Mouse (Mus musculus) liver, embryonic 14.5 days (tissue): ENCODE measurements around the gene Lce3d. TPM values are rescaled to one million over a fixed set of nuclear protein-coding genes. Genes with fewer than 3 reads are reported as not detected.

Experiments
- ATAC-seq: fragments of 200-750 bp; cut with Nextera tagmentation; 2 replicates; pipeline ENCODE4 v1.8.0; 2017; ENCODE audit warnings: moderate number of reproducible peaks, mild to moderate bottlenecking, moderate library complexity; ENCODE audit not compliant: insufficient read depth
- DNase-seq, 3 experiments: peaks; one replicate each; pipeline ENCODE4 v3.0.0-alpha.2; 2012 to 2013; ENCODE audit warnings: low read depth in 3 of 3, low spot score in 3 of 3
- H3K27ac ChIP-seq: fragments of 300-500 bp; sonication (generic); 2 replicates; pipeline ENCODE4 v1.5.1; 2014; ENCODE audit warnings: moderate library complexity, mild to moderate bottlenecking, control low read depth, inconsistent platforms
- H3K27me3 ChIP-seq: fragments of 300-500 bp; sonication (generic); 2 replicates; pipeline ENCODE4 v1.6.1; 2014; ENCODE audit warnings: mild to moderate bottlenecking, low read length, moderate library complexity; ENCODE audit not compliant: control insufficient read depth, insufficient read depth
- H3K36me3 ChIP-seq: fragments of 300-500 bp; sonication (generic); replicated peaks from 2 replicates; pipeline ENCODE4 v1.6.1; 2014; ENCODE audit warnings: low read depth; ENCODE audit not compliant: control insufficient read depth, insufficient read depth
- H3K4me1 ChIP-seq, 2 experiments: fragments of 200-500 bp in 1 of 2; fragments of 300-500 bp in 1 of 2; sonication (generic) in 1 of 2; replicated peaks; 2 replicates each; pipeline ENCODE4 v1.6.1; 2012 to 2014; ENCODE audit warnings: antibody characterized with exemption in 1 of 2, inconsistent platforms in 1 of 2, low read length in 1 of 2; ENCODE audit not compliant: control insufficient read depth in 2 of 2, insufficient read depth in 2 of 2
- H3K4me2 ChIP-seq: fragments of 300-500 bp; sonication (generic); 2 replicates; pipeline ENCODE4 v1.6.1; 2014; ENCODE audit warnings: low read depth, mild to moderate bottlenecking, control low read depth, moderate library complexity
- H3K4me3 ChIP-seq, 2 experiments: fragments of 200-500 bp in 1 of 2; fragments of 300-500 bp in 1 of 2; sonication (generic) in 1 of 2; 2 replicates each; pipeline ENCODE4 v1.5.1; 2012 to 2014; ENCODE audit warnings: low read depth in 2 of 2, low read length in 2 of 2, mild to moderate bottlenecking in 2 of 2, control low read depth in 1 of 2, inconsistent platforms in 1 of 2, moderate library complexity in 1 of 2; ENCODE audit not compliant: insufficient read depth in 1 of 2
- H3K9ac ChIP-seq: fragments of 300-500 bp; sonication (generic); replicated peaks from 2 replicates; pipeline ENCODE4 v1.6.1; 2014; ENCODE audit warnings: mild to moderate bottlenecking, control low read depth, moderate library complexity
- H3K9me3 ChIP-seq: fragments of 300-500 bp; sonication (generic); 2 replicates; pipeline ENCODE4 v1.6.1; 2016; ENCODE audit warnings: low read length, mixed read lengths; ENCODE audit not compliant: control insufficient read depth
- CTCF ChIP-seq: IDR thresholded peaks from 2 replicates; pipeline ENCODE4 v1.5.1; 2016; ENCODE audit warnings: antibody characterized with exemption, low read depth, control low read depth
- EP300 ChIP-seq: IDR thresholded peaks from 2 replicates; pipeline ENCODE4 v1.6.1; 2016; ENCODE audit warnings: antibody characterized with exemption, low read depth
- WGBS: fragments of 180-500 bp; shearing (Covaris S2); extraction: QIAGEN DNeasy Blood & Tissue Kit; methylation state at CpG from one replicate; pipeline ENCODE4 v1.1.7; 2014; ENCODE audit not compliant: insufficient replicate concordance; 5-methylcytosine and 5-hydroxymethylcytosine counted together
- polyA plus RNA-seq, 2 experiments: library from polyadenylated mRNA; depleted of rRNA in 1 of 2; stranded (reverse) in 1 of 2; unstranded in 1 of 2; fragments of >200 nt; fragmentation: Nextera tagmentation in 1 of 2; extraction: Ambion mirVana in 1 of 2; gene quantifications; 2 replicates each; pipeline versions ENCODE4 v1.2.1 to v1.2.3; 2012 to 2014

Lce3d gene
- polyA plus RNA-seq (2012; rRNA removed), result not detected in 2 replicates
- polyA plus RNA-seq (2014; fragmentation: Nextera tagmentation; extraction: Ambion mirVana), result not detected in 2 replicates

DNA sequence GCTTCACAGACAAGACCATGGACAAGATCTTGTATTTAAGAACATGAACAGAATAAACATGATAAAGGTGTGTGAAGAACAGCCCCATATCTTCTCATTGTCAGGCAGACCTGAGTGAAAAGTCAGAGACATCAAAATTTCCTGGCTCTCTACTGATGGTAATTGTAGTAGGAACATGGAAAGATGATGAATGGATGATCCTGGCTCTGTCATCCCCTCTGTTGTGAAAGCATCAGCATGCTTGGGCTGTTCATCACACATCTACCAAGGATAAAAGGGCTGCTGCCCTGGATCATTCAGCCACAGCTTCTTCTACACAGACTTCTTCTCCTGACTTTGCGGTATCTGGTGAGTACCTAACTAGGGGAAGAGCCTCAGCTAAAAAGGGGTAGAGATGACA lies at the start of gene Lce3d:
Gene Lce3d, plus strand, starts transcription at position 301 of the 400 bp plus-strand sequence.
- H3K4me1 ChIP-seq, result no peaks in the 10 kb centered on the region
- DNase-seq (no peak), ATAC-seq (no peak)
- WGBS, result 64% methylated on average over 1 of the region's 1 CpGs
- H3K4me2 ChIP-seq, result no peak within 1 kb of the TSS
- TF ChIP-seq EP300, result no peak
- TF ChIP-seq CTCF, result no peak
- no peaks in the 10 kb centered on the region for H3K9me3 ChIP-seq
- H3K27me3 ChIP-seq, result no peaks in the 10 kb centered on the region
- no peak within 1 kb of the TSS for H3K9ac ChIP-seq
- H3K27ac ChIP-seq, result no peak within 1 kb of the TSS
- H3K36me3 ChIP-seq, result no peaks in the 10 kb centered on the region
- H3K4me3 ChIP-seq, result no peak within 1 kb of the TSS

DNA sequence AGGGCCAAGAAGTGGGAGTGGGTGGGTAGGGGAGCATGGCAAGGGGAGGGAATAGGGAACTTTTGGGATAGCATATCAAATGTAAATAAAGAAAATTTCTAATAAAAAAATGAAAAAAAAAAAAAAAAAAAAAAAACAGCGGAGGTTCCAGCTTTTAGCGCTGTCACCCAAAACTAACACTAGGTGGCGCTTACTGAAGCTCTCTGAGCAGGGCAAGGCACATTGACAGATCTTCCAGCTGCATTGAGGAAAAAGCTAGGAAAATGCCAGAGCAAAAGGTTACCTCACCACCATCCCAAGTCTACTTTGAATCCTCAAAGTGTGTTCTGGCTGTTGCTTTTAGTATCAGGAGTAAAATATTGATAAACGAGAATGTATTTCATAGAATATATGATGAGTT lies 49.6 kb upstream of the Lce3d start:
- Histone ChIP-seq H3K36me3 (no peaks in the 10 kb centered on the region), H3K27ac (no peak overlapping the region), H3K27me3 (no peaks in the 10 kb centered on the region), H3K9ac (no peak overlapping the region), H3K4me2 (no peak overlapping the region), H3K4me3 (no peak overlapping the region), H3K4me1 (no peaks in the 10 kb centered on the region), H3K9me3 (no peaks in the 10 kb centered on the region)
- no peak for DNase-seq
- no peak for TF ChIP-seq EP300
- TF ChIP-seq CTCF, result peak; percentile 56; the same call in 1 of the 2 replicates
- WGBS, result 30% methylated on average over 4 of the region's 4 CpGs
- ATAC-seq, result no peak

- Histone ChIP-seq H3K9ac (no peak overlapping the region), H3K9me3 (no peaks in the 10 kb centered on the region), H3K27me3 (no peaks in the 10 kb centered on the region), H3K4me2 (no peak overlapping the region), H3K4me3 (no peak overlapping the region), H3K27ac (no peak overlapping the region), H3K4me1 (no peaks in the 10 kb centered on the region), H3K36me3 (no peaks in the 10 kb centered on the region)
- DNase-seq (no peak), ATAC-seq (no peak)
- 39% methylated on average over 4 of the region's 4 CpGs for WGBS
- TF ChIP-seq CTCF (peak; percentile 10; the same call in 1 of the 2 replicates), EP300 (no peak)
Observed at GRCm38 (mm10) chr3:92920364-92920763, 36.8 kb upstream of the Lce3d start.

DNA sequence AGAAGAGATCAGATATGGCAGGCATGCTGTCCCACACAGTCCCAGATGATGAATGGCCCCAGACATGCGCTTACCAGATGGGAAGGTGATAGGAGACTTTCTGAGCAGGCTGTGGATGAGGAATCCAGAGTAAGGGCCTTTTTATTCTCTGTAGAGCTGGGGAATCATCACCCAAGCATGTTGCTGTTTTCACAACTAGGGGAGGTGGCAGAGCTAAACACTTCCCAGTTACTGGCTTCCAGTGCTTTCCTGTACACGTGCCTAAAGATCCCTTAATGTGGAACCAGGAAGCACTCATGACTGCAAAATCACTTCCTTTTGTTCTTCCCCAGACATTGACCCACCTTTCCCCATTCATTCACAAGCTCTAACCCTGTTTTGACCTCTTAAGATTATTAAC lies 31.1 kb upstream of the Lce3d start, which contains the start of gene Lce3a:
Gene Lce3a, minus strand, starts transcription at position 101 of the 400 bp plus-strand sequence.
- H3K36me3 ChIP-seq, result no peaks in the 10 kb centered on the region
- ATAC-seq, result no peak
- WGBS, result 34% methylated on average over 2 of the region's 2 CpGs

GRCm38 (mm10) chr3:92932679-92933078 lies 24.5 kb upstream of the Lce3d start, which contains the start of gene Lce3b:
Gene Lce3b (plus strand): TSS chr3:92932979.
- DNase-seq (no peak), ATAC-seq (no peak)
- Histone ChIP-seq H3K36me3 (no peaks in the 10 kb centered on the region), H3K27ac (no peak within 1 kb of the TSS), H3K4me1 (no peaks in the 10 kb centered on the region), H3K27me3 (no peaks in the 10 kb centered on the region), H3K4me3 (no peak within 1 kb of the TSS), H3K9ac (no peak within 1 kb of the TSS), H3K9me3 (no peaks in the 10 kb centered on the region), H3K4me2 (no peak within 1 kb of the TSS)
- 31% methylated on average over 2 of the region's 2 CpGs for WGBS
- TF ChIP-seq CTCF (no peak), EP300 (no peak)

More for the DNA sequence above, 31.1 kb upstream of the Lce3d start, which contains the start of gene Lce3a:
- TF ChIP-seq CTCF, result no peak
- no peak for TF ChIP-seq EP300
- Histone ChIP-seq H3K9me3 (no peaks in the 10 kb centered on the region), H3K4me2 (no peak within 1 kb of the TSS), H3K27ac (no peak within 1 kb of the TSS), H3K9ac (no peak within 1 kb of the TSS), H3K4me3 (no peak within 1 kb of the TSS), H3K4me1 (no peaks in the 10 kb centered on the region), H3K27me3 (no peaks in the 10 kb centered on the region)
- DNase-seq, result no peak
